Mouse (Mus musculus): ENCODE data around the gene Tsc22d1.
A peak's percentile ranks its signal among the peaks of the same experiment; 100 is the strongest.

The Tsc22d1 gene

GRCm38 (mm10) chr14:76442160-76442559 lies 27.4 kb downstream of the Tsc22d1 start:
- DNase-seq (ENCODE audit: low spot score) = no peak

DNA sequence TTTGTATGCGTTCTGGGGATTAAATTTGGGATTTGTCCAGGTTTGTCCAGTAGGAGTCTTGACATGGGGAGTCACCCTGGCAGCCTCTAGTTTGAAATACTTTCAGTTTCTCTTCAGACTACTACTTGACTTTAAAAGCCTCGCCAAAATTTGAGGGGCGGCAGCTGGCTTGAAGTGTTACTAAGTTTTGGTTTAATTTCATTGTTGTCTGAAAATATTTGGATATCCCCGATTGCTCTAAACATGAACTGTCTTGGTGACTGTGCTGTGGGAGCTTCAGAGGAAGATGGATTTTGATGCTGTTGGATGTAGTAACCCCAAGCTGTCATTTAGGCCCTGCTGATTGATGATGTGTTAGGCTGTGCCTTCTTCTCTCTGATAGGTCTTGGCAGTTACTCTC lies 34.2 kb downstream of the Tsc22d1 start:
- DNase-seq (ENCODE audit: low spot score) = no peak

- no peak for DNase-seq (ENCODE audit: low spot score)
Measured at GRCm38 (mm10) chr14:76451011-76451410, 36.2 kb downstream of the Tsc22d1 start.

- no peak for DNase-seq (ENCODE audit: low spot score)
Measured at GRCm38 (mm10) chr14:76452751-76453360, 38.1 kb downstream of the Tsc22d1 start.

GRCm38 (mm10) chr14:76454673-76455072 lies 39.9 kb downstream of the Tsc22d1 start:
- DNase-seq (ENCODE audit: low spot score) = no peak

DNA sequence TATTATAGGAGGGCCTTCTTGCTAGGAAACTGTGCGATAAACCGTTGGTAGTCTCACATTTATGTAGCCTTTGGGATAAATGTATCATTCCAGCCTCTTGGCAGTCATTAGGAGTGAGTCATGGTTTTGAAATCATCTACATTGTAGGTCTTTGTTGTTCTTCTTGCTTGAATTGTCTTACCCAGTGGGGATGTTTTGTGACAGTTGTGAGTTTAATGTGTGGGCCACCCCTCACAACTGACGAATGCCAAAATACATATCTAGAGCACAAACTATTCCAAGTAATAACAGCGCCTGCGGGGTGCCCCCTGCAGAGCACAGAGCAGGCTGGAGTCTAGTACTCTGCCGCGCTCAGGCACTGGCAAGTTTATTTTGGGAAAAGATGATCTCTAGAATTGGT lies 40.4 kb downstream of the Tsc22d1 start:
- no peak for DNase-seq (ENCODE audit: low spot score)

DNA sequence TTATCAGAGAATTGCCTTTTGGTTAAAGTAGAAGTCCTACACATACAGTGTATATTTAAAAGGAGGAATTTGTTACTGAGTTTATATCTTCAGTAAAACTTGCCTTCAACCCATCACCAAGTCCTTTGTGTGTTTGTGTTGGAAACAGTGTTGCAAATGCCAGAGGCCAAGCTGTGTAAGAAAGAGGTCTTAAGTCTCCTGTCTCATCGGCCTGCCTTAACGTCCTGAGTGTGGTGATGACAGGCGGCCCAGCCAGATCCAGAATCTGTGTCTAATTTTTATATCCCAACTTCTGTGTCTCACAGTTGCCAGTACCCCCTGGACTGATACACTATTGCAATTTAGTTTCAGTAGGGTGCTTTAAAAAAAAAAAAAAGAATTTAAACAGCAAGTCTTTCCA lies 42.9 kb downstream of the Tsc22d1 start:
- DNase-seq (ENCODE audit: low spot score) = no peak

- no peak for DNase-seq (ENCODE audit: low spot score)
Measured at GRCm38 (mm10) chr14:76460181-76460580, 45.4 kb downstream of the Tsc22d1 start.

DNA sequence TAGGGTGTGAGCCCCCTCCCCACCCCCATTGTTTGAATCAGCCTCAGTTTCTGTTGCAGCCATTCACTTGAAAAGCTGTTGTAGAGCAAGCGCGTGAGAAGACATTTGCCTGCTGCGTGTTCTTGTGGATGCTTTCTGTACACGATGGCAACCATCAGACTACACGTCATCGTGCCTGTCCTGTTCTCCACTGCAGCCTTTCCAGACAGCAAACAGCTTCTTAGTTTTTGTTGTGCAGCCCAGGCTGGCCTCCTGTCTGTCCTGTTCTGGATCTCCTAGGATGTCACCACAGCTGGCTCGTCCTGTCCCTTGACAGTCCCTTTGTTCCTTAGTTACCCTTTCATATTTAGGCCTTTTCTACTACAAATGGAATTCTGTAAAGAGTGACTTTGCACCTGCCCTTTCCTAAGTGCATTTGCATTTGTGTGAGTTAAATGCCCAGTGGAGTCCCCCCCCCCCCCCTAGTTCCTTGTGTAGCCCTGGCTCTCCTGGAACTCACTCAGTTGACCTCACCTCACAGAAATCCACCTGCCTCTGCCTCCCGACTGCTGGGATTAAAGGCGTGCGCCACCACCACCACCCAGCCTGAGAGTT lies 46.5 kb downstream of the Tsc22d1 start:
- DNase-seq (ENCODE audit: low spot score) = no peak

DNA sequence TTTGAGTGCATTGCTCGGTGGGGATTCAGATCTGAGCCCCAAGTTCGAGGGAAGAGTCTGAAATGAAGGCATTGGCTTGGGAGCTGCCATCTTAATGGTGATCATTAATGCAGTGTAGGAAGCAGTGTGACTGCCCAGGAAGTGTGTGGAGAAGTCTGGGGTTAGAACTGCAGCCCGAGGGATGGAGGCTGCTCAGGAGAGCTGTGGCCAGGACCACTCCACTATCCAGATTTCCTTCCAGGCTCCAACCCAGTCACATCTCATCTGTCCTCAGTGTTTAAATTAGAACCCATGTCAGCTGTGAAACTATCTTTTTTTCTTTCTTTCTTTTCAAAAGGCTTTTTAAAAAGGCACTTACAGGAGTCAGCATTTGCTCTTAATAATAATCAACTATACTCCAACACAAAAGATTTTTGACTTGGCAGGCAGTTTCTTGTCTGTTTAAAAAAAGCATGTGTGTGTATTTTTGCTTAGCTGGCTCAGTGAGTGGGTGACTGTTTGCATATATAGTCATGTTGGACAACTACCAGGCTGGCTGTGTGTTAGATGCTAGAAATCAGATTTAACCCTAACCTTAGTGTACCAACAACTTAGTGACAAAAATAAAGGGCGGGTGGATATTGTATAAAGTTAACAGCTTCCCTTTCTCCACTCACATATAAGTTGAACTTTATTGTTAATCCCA lies 48.8 kb downstream of the Tsc22d1 start:
- no peak for DNase-seq (ENCODE audit: low spot score)

- no peak for DNase-seq (ENCODE audit: low spot score)
Measured at GRCm38 (mm10) chr14:76464967-76465366, 50.2 kb downstream of the Tsc22d1 start.

DNA sequence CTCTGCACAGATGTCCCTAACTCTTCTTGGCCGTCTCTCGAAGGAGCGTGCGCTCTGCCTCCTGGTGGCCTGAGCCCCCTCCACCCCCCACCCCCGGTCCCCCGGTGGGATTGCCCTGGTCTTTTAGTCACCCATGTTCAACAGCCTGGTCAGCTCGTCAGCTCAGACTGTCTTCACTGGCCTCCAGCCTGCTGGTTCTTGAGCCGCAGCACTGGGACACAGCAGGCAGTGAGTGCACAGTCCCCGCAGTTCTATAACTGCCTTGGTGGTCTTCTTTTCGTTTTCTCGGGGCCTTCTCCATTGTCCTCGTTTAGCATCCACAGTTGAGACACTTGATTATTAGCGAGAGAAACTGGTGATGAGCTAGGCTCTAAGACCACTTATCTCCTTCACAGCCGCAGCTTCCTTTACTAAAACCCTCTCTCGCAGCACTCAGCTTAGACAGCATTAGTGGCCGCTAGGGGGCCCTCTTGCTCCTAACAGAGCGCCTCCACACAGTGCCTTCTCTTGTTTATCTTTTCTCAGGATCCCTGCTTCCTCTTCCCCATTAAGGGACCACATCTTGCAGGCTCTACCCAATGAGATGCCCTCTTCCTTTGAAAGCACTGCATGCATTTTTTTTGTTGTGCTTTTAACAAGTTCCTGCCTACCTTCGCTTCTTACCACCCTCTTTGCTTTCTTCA lies 52.0 kb downstream of the Tsc22d1 start:
- DNase-seq (ENCODE audit: low spot score) = peak; percentile 89

GRCm38 (mm10) chr14:76467932-76468331 lies 53.2 kb downstream of the Tsc22d1 start:
- DNase-seq (ENCODE audit: low spot score) = no peak

DNA sequence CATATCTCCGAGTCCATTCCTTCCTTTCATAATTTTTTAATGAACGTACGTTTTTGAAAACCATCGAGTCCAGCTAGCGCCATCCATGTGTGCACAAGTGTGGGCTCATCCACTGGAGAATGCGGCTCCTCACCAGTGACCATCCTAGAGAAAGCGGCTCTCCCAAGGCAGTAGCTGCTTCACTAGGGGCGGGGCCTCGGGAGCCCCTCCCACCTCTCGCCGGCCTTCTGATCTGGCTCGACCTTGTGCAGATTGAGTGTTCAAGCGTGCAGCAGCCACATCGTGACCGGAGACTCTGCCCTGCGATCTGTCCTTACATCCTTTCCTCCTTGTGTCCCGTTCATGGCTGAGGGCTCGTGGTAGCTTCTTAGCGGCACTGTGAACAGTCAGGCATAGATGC lies 56.5 kb downstream of the Tsc22d1 start:
- DNase-seq (ENCODE audit: low spot score) = no peak

GRCm38 (mm10) chr14:76472487-76472886 lies 57.7 kb downstream of the Tsc22d1 start:
- no peak for DNase-seq (ENCODE audit: low spot score)

DNA sequence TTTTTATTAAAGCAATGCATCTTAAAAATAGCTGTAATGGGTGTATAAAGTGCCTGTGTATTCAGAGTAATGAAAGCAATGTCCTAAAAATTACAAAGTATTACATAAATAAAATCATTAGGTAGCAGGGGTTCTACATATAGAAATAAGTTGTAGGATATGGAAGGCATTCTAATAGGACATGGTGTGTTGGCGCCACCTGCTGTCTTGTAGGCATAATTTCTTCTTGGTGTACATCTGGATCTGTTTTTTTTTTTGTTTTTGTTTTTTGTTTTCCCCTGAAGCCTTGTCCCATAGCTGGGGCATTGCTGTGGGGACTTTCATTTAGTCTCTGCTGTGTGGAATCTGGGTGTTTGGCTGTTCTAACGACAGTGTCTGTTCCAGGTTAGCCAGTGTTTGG lies 58.6 kb downstream of the Tsc22d1 start:
- DNase-seq (ENCODE audit: low spot score) = peak; percentile 85

GRCm38 (mm10) chr14:76474165-76474564 lies 59.4 kb downstream of the Tsc22d1 start:
- DNase-seq (ENCODE audit: low spot score) = peak; percentile 55

DNA sequence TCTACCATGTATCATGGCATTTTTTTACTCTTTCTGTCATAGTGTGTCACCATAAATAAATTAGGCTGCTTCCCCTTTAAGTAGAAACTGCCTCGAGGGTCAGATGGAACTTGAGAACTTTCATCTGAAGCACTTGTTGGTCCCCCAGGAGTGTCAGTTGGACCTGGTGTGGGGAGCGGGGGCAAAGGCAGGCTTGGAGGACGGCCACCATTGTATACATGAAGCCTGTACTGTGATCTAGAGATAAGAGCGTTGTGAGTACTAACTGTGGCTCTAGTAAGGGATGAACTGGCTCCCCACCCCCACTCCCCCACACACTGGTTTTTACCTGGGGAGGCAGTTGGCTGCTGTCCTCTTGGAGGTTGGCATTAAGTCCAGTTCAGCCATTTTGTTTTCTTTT lies 62.0 kb downstream of the Tsc22d1 start:
- no peak for DNase-seq (ENCODE audit: low spot score)

DNA sequence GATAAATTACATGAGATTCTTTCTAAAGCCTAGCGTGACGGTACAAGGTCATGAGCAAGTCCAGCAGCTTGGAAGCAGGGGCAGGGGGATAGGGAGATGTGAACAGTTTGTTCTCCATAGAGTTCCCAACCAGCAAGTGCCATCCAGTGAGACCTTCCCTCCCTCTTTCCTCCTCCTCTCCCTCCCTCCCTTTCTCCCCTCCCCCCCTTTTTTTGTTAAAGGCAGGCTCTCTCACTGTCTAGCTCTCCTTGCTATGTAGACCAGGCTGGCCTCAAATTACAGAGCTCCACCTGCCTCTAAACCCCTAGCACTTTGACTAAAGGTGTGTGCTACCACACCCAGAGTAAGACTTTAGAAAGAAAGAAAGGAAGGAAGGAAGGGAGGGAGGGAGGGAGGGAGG lies 63.3 kb downstream of the Tsc22d1 start:
- DNase-seq (ENCODE audit: low spot score) = no peak

DNA sequence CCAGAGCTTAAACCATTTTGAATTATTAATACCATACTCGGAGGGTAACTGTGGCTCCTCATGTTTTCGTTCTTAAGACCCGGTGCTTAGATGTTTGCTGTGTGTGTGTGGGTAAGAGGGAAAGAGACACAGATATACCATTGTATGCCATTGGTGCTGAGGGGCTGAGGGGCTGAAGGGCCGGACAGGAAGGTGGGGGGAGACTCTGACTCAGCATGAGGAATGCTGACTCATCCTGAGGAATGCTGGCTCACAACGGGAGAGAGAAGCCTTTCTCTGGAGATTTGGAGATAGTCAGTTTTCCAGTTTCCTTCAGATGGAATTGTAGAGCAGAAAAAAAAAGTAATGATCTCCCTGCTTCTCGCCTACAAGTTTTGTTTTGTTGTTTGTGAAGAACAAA lies 63.9 kb downstream of the Tsc22d1 start:
- no peak for DNase-seq (ENCODE audit: low spot score)

GRCm38 (mm10) chr14:76479867-76480266 lies 65.1 kb downstream of the Tsc22d1 start:
- DNase-seq (ENCODE audit: low spot score) = peak; percentile 81

- no peak for DNase-seq (ENCODE audit: low spot score)
Measured at GRCm38 (mm10) chr14:76480507-76480906, 65.7 kb downstream of the Tsc22d1 start.

DNA sequence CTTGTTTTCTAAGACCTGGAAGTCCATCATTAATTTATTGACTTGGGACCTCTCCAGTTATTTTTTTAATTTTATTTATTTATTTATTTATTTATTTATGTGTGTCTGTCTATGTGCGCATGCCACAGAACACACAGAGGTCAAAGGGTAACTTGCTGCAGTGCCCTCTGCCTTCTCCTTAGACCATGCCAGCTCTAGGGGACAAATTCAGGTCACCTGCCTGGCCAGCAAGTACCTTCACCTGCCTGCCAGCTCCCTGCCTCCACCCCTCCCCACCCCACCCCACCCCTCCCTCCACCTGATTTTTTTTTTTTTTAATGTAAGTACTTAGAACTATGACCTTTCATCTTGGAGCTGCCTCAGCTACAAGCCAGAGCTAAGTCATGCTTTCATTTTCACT lies 68.9 kb downstream of the Tsc22d1 start:
- DNase-seq (ENCODE audit: low spot score) = no peak
